Mouse (Mus musculus) testis, postnatal 14 days (tissue): ENCODE results near the gene Gm9736.
"Not testable (repeated sequence)": the region's sequence is repeated elsewhere in the genome, so short reads cannot be mapped to it uniquely, and the experiment has no call there.

ENCODE experiments used
- DNase-seq: peaks from one replicate; pipeline ENCODE4 v3.0.0; 2021; ENCODE audit warnings: low spot score

The Gm9736 gene

DNA sequence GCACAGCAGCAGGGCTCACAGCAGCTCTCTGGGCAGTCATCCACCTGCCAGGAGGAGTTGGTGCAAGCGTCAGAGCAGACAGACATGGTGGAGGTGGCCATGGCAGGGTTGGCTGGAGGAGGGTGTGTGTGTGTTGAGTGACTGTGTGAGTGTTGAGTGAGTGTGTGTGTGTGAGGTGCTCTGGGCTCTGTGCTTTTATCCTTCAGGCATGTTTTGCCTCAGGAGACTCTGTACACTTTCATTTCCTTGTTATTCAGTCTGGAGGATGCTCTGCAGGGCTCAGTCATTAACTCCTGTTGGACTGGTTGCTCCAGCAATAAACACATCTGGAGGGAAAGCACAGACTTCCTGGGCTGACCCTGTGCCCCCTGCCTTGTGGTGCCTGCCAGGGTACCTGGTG is at the start of gene Gm9736:
Gene Gm9736 (minus strand): TSS at position 101 of the 400 bp plus-strand sequence.
- not testable (repeated sequence) for DNase-seq

DNA sequence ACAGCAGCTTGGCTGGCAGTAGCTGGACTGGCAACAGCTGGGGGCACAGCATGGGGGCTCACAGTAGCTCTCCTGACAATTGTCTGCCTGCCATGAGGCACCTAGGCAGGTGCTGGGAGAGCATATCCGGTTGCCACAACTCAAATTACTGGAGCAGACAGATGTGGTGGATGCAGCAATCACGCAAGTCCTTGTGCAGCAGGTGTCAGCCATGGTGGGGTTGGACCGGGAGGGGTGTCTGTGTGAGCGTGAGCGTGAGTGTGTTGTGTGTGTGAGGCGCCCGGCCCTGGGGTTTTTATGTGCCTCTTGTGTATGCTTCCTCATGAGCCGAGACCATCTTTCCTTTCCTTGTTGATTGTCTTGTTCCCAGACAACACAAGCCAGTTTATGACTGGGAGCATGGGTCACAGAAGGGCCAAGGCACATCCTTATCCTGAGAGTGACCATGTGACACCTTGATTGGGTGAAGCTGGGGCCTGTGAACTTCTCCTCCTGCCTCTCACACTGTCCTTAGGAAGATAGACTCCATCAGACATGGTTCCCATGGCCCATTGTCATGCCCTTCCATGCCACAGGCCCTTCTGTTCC is 47.9 kb upstream of the Gm9736 start, which contains the start of gene Gm19668:
Gene Gm19668 (minus strand): TSS at position 213 of the 588 bp plus-strand sequence.
- no peak for DNase-seq

DNA sequence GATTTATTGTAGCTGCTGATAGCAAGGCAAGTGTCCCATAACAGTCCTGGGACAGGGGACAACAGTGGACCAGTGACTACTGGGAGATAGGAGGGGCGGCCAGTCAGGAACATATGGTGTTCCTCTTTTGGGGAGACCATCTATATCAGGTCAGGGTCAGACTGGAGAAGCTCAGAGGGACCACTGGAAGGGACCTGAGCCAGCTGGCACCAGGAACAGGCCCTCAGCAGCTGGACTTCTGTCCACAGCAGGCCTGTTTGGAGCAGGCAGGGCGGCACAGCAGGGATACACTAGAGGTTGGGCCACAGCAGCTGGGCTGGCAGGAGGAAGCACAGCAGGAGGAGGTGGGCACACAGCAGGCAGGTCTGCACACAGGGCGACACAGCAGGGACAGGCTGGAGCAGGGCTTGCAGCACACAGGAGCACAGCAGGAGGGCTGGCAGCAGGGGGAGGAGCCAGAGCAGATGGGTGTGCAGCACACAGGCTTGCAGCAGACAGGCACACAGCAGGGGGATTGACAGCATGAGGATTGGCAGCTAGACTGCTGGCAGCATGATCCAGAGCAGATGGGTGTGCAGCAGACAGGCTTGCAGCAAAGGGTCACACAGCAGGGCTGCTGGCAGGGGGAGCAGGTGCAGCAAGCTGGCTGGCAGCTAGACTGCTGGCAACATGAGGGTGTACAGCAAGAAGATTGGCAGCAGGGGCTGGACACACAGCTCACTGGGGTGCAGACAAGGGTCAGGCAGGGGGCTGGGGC is 47.2 kb upstream of the Gm9736 start:
- DNase-seq: not testable (repeated sequence)

DNA sequence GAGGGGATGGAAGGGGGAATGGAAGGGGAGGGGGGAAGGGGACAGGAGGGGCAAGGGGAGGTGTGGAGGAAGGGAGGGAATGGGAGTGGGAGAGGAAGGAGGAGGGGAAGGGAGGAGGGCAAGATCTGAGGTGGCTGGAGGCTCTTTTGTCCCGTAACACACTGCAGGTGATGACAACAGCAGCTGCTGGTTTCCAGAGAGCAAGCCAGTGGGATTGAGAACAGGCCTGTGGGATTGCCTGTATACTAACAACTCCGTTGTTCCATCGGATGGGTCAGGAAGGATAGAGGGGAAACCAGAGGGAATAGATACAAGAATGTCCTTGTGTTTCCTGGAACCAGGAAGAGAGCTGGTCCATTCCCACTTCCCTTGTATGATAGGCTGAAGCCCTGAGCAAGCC is 46.5 kb upstream of the Gm9736 start:
- no peak for DNase-seq

DNA sequence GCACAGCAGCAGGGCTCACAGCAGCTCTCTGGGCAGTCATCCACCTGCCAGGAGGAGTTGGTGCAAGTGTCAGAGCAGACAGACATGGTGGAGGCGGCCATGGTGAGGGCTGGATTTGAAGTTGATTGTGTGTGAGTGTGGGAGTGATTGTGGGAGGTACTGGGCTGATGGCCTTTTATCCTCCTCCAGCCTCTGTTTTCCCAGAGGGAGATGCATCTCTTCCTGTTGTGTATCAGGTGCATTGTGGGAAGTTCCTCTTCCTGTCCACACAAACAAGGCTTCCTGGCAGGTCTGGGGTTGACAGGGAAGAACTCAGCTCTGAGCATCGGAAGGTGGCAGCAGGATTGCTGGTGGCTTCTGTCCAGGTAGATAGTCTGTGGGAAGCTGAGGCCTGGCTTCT is 43.8 kb upstream of the Gm9736 start, which contains the start of gene Gm9639:
Gene Gm9639 (minus strand): TSS at position 101 of the 400 bp plus-strand sequence.
- DNase-seq: no peak

DNA sequence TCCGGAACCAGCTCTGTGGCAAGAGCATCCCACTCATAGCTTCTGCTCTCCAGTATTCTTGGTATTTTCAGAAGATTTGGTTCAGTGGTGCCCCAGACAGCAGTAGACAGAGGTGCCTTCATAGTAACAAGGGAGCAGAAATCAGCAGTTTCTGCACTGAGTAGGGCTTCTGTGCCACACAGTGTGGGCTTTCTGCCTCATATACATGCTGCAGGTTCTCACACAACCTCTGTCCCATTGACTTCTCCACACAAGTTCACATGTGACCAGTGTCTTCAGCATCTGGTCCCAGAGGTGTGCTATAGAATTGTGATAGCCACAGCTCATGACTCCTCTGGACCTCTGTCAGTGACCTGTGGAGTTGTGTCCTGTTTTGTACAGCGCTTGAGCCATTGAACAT is 37.5 kb upstream of the Gm9736 start:
- DNase-seq: no peak

DNA sequence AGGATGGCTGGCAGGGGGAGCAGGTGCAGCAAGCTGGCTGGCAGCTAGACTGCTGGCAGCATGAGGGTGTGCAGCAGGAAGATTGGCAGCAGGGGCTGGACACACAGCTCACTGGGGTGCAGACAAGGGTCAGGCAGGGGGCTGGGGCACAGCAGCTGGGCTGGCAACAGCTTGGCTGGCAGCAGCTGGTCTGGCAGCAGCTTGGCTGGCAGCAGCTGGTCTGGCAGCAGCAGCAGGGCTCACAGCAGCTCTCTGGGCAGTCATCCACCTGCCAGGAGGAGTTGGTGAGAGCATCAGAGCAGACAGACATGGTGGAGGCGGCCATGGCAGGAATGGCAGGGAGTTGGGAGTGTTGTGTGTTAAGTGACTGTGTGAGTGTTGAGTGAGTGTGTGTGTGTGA is 36.7 kb upstream of the Gm9736 start, which contains the start of gene Gm7137:
Gene Gm7137 (minus strand): TSS at position 325 of the 400 bp plus-strand sequence.
- DNase-seq: not testable (repeated sequence)

DNA sequence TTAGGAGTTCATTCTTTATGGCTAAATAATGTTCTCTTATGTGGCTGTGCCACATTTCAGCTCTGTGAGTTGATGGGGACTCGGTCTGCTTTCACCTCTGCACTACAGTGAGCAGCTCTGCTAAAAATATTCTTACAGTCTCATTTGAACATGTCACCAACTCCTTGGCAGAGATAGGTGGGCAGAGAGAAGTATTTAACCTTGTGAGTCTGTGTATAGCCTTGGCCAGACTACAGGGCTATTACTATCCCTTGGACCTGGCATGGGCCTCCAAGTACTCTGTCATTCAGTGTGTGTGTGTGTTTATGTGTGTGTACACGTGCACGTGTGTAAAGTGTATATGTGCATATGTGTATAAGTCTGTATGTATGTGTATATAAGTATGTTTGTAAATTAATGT is 32.2 kb upstream of the Gm9736 start:
- not testable (repeated sequence) for DNase-seq

DNA sequence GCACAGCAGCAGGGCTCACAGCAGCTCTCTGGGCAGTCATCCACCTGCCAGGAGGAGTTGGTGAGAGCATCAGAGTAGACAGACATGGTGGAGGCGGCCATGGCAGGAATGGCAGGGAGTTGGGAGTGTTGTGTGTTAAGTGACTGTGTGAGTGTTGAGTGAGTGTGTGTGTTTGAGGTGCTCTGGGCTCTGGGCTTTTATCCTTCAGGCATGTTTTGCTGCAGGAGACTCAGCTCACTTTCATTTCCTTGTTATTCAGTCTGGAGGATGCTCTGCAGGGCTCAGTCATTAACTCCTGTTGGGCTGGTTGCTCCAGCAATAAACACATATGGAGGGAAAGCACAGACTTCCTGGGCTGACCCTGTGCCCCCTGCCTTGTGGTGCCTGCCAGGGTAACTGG is 31.3 kb upstream of the Gm9736 start, which contains the start of gene Gm3250:
Gene Gm3250 (minus strand): TSS at position 101 of the 400 bp plus-strand sequence.
- DNase-seq: not testable (repeated sequence)

DNA sequence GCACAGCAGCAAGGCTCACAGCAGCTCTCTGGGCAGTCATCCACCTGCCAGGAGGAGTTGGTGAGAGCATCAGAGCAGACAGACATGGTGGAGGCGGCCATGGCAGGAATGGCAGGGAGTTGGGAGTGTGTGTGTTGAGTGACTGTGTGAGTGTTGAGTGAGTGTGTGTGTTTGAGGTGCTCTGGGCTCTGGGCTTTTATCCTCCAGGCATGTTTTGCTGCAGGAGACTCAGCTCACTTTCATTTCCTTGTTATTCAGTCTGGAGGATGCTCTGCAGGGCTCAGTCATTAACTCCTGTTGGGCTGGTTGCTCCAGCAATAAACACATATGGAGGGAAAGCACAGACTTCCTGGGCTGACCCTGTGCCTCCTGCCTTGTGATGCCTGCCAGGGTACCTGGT is 25.7 kb upstream of the Gm9736 start, which contains the start of gene Gm7138:
Gene Gm7138 (minus strand): TSS at position 101 of the 400 bp plus-strand sequence.
- DNase-seq: not testable (repeated sequence)

DNA sequence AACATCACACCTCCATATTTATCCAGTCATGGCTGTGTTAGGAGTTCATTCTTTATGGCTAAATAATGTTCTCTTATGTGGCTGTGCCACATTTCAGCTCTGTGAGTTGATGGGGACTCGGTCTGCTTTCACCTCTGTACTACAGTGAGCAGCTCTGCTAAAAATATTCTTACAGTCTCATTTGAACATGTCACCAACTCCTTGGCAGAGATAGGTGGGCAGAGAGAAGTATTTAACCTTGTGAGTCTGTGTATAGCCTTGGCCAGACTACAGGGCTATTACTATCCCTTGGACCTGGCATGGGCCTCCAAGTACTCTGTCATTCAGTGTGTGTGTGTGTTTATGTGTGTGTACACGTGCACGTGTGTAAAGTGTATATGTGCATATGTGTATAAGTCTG is 21.0 kb upstream of the Gm9736 start:
- DNase-seq: not testable (repeated sequence)

DNA sequence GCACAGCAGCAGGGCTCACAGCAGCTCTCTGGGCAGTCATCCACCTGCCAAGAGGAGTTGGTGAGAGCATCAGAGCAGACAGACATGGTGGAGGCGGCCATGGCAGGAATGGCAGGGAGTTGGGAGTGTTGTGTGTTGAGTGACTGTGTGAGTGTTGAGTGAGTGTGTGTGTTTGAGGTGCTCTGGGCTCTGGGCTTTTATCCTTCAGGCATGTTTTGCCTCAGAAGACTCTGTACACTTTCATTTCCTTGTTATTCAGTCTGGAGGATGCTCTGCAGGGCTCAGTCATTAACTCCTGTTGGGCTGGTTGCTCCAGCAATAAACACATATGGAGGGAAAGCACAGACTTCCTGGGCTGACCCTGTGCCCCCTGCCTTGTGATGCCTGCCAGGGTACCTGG is 20.1 kb upstream of the Gm9736 start, which contains the start of gene Gm3238:
Gene Gm3238 (minus strand): TSS at position 101 of the 400 bp plus-strand sequence.
- not testable (repeated sequence) for DNase-seq

DNA sequence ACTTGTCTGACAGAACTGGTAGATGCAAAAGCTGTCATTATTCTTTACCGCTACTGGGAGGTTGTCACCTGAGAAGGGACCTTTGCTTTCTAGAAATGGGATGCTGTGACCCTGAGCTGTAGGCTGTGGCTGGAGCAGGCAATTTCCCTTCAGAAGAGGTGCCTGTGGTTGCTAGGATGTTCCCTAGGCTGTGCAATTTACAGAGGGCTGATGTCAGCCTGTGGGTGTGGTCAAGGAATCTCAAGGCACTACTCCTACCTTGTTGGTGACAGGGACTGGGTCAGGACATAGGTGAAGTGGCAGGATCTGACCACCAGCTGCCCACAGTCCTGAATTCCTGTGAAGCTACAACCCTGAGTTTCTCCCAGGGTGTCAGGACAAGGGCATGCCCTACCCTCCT is 18.6 kb upstream of the Gm9736 start:
- no peak for DNase-seq

DNA sequence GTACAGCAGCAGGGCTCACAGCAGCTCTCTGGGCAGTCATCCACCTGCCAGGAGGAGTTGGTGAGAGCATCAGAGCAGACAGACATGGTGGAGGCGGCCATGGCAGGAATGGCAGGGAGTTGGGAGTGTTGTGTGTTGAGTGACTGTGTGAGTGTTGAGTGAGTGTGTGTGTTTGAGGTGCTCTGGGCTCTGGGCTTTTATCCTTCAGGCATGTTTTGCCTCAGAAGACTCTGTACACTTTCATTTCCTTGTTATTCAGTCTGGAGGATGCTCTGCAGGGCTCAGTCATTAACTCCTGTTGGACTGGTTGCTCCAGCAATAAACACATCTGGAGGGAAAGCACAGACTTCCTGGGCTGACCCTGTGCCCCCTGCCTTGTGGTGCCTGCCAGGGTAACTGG is 8.4 kb upstream of the Gm9736 start, which contains the start of gene Gm3233:
Gene Gm3233 (minus strand): TSS at position 101 of the 400 bp plus-strand sequence.
- DNase-seq: not testable (repeated sequence)

DNA sequence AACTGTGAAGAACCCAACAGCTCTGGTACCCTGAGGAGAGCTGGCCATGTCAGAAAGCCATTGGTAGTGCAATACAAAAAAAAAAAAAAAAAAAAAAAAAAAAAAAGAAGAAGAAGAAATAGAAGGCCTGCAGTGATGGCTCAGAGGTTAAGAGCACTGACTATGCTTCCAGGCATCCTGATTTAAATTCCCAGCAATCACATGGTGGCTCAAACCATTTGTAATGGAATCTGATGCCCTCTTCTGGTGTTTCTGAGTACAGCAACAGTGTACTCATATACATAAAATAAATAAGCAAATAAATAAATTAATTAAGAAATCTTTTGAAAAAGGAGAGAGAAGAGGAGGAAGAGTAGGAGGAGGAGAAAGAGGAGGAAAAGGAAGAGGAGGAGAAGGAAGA is 2.3 kb upstream of the Gm9736 start:
- DNase-seq: no peak

DNA sequence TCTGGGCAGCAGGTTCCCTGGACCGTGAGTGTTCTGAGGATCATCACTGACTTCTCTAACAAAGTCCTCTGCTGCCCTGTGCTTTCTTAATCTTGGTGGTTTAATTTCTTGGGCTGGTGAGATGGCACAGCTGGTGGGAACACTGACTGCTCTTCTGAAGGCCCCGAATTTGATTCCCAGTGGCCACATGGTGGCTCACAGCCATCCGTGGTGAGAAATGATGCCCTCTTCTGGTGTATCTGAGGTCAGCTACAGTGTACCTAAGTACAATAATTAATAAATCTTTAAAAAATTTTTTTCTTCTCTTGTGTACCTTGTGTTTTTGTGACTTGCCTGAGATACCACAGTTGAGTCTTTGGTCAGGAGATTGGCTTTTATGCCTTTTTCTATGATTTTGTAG is 1.2 kb upstream of the Gm9736 start:
- DNase-seq: not testable (repeated sequence)

DNA sequence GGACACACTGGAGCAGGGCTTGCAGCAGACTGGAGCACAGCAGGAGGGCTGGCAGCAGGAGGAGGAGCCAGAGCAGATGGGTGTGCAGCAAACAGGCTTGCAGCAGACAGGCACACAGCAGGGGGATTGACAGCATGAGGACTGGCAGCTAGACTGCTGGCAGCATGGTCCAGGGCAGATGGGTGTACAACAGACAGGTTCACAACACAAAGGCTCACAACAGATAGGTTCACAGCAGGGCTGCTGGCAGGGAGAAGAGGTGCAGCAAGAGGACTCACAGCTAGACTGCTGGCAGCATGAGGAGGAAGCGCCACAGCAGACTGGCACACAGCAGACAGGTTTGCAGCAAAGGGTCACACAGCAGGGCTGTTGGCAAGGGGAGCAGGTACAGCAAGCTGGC is 468 bp downstream of the Gm9736 start:
- not testable (repeated sequence) for DNase-seq

DNA sequence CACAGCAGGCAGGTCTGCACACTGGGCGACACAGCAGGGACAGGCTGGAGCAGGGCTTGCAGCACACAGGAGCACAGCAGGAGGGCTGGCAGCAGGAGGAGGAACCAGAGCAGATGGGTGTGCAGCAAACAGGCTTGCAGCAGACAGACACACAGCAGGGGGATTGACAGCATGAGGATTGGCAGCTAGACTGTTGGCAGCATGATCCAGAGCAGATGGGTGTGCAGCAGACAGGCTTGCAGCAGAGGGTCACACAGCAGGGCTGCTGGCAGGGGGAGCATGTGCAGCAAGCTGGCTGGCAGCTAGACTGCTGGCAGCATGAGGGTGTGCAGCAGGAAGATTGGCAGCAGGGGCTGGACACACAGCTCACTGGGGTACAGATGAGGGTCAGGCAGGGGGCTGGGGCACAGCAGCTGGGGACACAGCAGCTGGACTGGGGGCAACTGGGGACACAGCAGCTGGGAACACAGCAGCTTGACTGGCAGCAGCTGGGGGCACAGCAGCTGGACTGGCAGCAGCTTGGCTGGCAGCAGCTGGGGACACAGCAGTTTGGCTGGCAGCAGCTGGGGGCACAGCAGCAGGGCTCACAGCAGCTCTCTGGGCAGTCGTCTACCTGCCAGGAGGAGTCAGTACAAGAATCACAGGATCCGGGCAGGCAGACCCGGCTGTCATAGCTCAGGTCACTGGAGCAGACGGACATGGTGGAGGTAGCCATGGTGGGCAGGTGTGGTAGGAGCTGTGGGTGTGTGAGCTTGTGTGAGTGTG is 9.0 kb downstream of the Gm9736 start, which contains the start of gene Gm18596:
Gene Gm18596 (minus strand): TSS at position 715 of the 765 bp plus-strand sequence.
- not testable (repeated sequence) for DNase-seq

DNA sequence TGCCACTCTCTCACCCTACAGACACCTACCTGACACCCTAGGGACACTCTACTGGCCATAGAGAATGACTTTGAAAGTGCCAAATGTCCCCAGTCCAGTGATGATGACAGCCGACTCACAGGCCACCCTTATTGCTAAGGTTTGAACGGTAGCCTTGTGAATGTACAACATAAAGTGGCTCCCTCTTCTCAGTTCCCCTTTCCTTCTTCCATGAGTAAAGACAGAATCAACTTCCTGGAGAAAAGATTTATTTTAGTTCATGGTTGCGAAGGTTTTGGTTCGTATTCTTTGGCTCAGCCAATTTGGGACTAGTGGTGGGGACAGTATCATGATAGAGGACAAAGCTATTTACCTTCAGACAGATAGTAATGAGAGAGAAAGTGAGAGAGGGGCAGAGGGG is 12.2 kb downstream of the Gm9736 start:
- DNase-seq: no peak

DNA sequence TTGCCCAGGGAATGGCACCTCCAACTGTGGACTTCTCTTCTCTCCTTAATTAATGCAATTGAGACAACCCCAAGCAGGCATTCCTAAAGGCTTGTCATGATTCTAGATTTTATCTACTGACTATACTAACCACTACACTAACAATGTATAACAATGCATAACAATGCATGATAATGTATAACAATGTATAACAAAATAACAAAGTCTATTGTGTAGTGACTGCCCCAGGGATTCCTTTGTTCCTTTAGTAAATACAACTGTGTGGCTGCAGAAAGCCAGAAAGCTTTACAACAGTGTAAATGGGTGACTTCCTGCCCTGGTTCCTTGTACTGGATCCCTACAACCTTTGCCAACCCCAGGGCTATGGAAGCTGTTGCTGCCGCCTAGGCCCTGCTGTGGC is 15.2 kb downstream of the Gm9736 start:
- no peak for DNase-seq

DNA sequence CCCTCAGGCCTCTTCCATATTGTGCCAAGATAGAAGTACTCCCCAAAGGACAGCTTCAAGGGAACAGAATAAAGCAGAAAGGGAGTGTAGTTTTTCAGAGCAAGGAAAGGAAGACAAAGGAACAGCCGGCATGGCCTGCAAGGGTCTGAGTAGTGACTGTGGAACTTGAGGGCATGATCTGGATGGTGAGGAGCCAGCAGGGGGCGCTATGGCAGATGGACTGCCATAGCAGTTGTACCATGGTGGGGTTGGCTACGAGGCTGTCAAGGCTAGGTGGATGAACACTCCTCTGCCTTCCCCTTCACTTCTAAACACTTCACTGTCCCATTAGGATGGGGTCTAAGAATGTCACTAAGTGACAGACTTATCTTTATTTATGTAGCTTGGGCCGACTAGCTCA is 21.9 kb downstream of the Gm9736 start:
- DNase-seq: no peak

DNA sequence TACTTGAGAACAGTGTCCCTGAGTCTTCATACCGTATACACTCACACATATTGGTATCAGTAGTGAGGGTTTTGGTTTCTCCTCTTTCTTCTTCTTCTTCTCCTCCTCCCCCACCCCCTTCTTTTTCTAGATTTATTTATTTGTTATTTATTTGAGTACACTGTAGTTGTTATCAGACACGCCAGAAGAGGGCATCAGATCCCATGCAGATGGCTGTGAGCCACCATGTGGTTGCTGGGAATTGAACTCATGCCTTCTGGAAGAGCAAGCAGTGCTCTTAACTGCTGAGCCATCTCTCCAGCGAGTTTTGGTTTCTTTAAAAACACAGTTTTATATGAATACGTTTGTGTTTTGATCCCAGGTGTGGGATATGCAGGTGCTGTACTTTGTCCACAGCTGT is 22.9 kb downstream of the Gm9736 start:
- DNase-seq: no peak
